Mouse (Mus musculus) hindbrain, embryonic 12.5 days (tissue): ENCODE measurements around the gene Gm17268. TPM values are rescaled to one million over a fixed set of nuclear protein-coding genes. Genes with fewer than 3 reads are reported as not detected.

ENCODE experiments used
- ATAC-seq: fragments of 200-750 bp; cut with Nextera tagmentation; 2 replicates; pipeline ENCODE4 v1.8.0; 2017; ENCODE audit warnings: moderate TSS enrichment; ENCODE audit not compliant: low FRiP score
- H3K27ac ChIP-seq: fragments of 300-500 bp; sonication (generic); 2 replicates; pipeline ENCODE4 v1.5.1; 2016; ENCODE audit warnings: mild to moderate bottlenecking
- H3K27me3 ChIP-seq: fragments of 300-500 bp; sonication (generic); 2 replicates; pipeline ENCODE4 v1.6.1; 2016; ENCODE audit warnings: mild to moderate bottlenecking
- H3K36me3 ChIP-seq: fragments of 300-500 bp; sonication (generic); 2 replicates; pipeline ENCODE4 v1.6.1; 2016; ENCODE audit warnings: mild to moderate bottlenecking
- H3K4me1 ChIP-seq: fragments of 300-500 bp; sonication (generic); 2 replicates; pipeline ENCODE4 v1.6.1; 2016
- H3K4me2 ChIP-seq: fragments of 300-500 bp; sonication (generic); replicated peaks from 2 replicates; pipeline ENCODE4 v1.6.1; 2016; ENCODE audit warnings: mild to moderate bottlenecking
- H3K4me3 ChIP-seq: fragments of 300-500 bp; sonication (generic); 2 replicates; pipeline ENCODE4 v1.5.1; 2016; ENCODE audit warnings: mild to moderate bottlenecking
- H3K9ac ChIP-seq: fragments of 300-500 bp; sonication (generic); 2 replicates; pipeline ENCODE4 v1.6.1; 2016; ENCODE audit warnings: mild to moderate bottlenecking, moderate library complexity
- H3K9me3 ChIP-seq: fragments of 300-500 bp; sonication (generic); replicated peaks from 2 replicates; pipeline ENCODE4 v1.6.1; 2016; ENCODE audit warnings: mild to moderate bottlenecking
- WGBS: fragments of 180-500 bp; shearing (Covaris S2); methylation state at CpG from one replicate; pipeline ENCODE4 v1.1.7; 2016; 5-methylcytosine and 5-hydroxymethylcytosine counted together
- polyA plus RNA-seq: library from polyadenylated mRNA; unstranded; fragments of >200 nt; fragmentation: Nextera tagmentation; extraction: Ambion mirVana; gene quantifications from 2 replicates; pipeline ENCODE4 v1.2.1, GENCODE M21; 2016

Gene Gm17268
- polyA plus RNA-seq, 1 experiment from 2014 or later: not detected

DNA sequence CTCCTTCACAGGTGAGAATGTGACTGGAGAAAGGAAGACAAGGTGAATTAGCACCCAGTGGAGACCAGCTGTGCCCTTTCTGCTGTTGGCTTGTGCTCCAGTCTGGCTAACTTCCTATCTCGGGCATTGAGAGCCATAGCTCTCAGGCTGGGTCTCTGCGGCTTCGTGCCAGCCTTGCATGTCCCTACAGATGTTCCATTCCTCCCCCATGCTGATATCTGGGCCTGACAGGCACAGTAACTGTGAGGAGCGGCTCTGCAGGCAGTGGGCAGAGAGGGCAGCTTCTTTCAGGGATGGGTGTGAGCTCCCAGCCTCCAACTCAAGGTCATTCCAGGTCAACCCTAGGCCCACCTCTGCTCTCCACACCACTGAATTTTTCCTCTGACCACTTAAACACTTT, 38.9 kb downstream of the Gm17268 start:
- Histone ChIP-seq H3K9me3 (no peaks in the 10 kb centered on the region), H3K9ac (no peak overlapping the region; the same call in 1 of the 2 replicates), H3K36me3 (no peaks in the 10 kb centered on the region), H3K4me3 (no peak overlapping the region), H3K4me1 (no peaks in the 10 kb centered on the region), H3K27ac (no peak overlapping the region), H3K4me2 (no peak overlapping the region), H3K27me3 (no peaks in the 10 kb centered on the region)
- WGBS: 81% methylated on average over 4 of the region's 4 CpGs
- no peak for ATAC-seq

DNA sequence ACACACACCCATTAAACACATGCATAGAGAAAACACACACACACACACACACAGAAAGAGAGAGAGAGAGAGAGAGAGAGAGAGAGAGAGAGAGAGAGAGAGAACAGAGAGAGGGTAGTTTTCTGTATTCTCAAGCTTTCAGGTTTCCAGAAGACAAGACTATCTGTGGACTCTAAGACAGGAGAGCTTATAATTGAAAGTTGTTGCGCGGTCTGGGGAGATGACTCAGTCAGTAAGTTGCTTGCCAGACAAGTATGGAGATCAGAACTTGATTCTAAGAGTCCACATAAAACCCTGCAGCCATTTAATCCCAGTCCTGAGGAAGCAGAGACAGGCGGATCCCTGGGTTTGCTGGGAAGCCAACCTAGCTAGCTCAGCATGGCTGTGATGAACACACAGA, 39.7 kb downstream of the Gm17268 start:
- no peak overlapping the region for H3K9ac ChIP-seq
- no peaks in the 10 kb centered on the region for H3K27me3 ChIP-seq
- no peak overlapping the region for H3K4me2 ChIP-seq
- no peaks in the 10 kb centered on the region for H3K9me3 ChIP-seq
- no peaks in the 10 kb centered on the region for H3K36me3 ChIP-seq
- no peak overlapping the region for H3K4me3 ChIP-seq
- WGBS: 85% methylated on average over 3 of the region's 3 CpGs
- no peaks in the 10 kb centered on the region for H3K4me1 ChIP-seq
- ATAC-seq: no peak
- H3K27ac ChIP-seq: no peak overlapping the region

DNA sequence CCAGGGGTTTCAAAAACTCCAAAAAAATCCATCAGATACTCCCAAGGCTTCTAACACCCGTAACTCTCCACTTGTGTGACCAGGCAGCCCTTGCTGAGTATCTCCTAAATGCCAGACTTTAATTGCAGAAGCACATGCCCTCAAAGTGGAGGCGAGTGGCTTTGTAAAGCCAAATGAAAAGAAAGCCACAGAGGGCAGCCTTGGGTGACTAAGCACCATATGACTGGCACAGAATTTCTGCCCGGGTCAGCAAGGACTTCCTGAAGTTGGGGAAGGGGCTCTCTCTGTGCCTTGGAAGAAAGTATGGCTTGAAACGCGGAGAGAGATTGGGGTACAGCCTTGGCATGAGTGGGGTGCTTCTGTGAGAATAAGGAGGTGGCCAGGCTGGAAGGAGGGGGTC, 41.3 kb downstream of the Gm17268 start:
- H3K9ac ChIP-seq: no peak overlapping the region

DNA sequence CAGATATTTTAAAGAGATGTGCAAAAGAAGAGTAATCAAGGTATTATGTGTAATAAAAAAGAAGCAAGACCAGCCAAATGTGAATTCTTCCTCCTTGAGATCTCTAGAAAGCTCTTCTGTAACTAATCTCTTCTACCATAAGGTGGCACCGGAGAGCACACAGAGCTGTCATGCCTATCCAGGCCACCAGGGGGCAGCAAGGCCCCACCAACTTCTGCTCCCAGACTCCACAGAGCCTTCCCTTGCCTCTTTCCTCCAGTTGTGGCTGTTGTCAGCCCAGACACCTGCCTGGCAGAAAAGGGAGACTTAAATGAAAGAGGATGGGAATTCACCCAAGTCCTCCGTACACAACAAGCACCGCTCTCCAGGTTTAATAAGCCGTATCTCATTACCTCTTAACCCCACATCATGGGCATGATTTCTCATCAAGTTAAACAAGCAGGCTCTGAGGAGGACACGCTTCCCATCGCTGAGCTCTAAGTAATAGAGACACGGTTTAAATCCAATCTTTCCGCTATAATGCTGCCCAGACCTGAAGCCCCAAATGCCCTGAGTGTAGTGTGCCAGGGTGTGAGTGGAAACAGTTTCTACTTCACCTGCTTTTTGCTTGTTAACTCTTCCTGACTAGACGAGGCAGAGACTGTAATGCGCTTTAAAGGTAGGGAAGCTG, 42.1 kb downstream of the Gm17268 start:
- Histone ChIP-seq H3K27ac (no peak overlapping the region), H3K4me1 (no peaks in the 10 kb centered on the region), H3K4me2 (no peak overlapping the region), H3K4me3 (no peak overlapping the region), H3K36me3 (no peaks in the 10 kb centered on the region), H3K27me3 (no peaks in the 10 kb centered on the region), H3K9me3 (no peaks in the 10 kb centered on the region), H3K9ac (no peak overlapping the region)
- no peak for ATAC-seq
- 74% methylated on average over 10 of the region's 10 CpGs for WGBS

More for the DNA sequence above, 41.3 kb downstream of the Gm17268 start:
- no peaks in the 10 kb centered on the region for H3K9me3 ChIP-seq
- H3K36me3 ChIP-seq: no peaks in the 10 kb centered on the region
- no peak overlapping the region for H3K27ac ChIP-seq
- H3K27me3 ChIP-seq: no peaks in the 10 kb centered on the region
- no peak for ATAC-seq
- no peaks in the 10 kb centered on the region for H3K4me1 ChIP-seq
- H3K4me2 ChIP-seq: no peak overlapping the region
- WGBS: 81% methylated on average over 5 of the region's 5 CpGs
- no peak overlapping the region for H3K4me3 ChIP-seq

DNA sequence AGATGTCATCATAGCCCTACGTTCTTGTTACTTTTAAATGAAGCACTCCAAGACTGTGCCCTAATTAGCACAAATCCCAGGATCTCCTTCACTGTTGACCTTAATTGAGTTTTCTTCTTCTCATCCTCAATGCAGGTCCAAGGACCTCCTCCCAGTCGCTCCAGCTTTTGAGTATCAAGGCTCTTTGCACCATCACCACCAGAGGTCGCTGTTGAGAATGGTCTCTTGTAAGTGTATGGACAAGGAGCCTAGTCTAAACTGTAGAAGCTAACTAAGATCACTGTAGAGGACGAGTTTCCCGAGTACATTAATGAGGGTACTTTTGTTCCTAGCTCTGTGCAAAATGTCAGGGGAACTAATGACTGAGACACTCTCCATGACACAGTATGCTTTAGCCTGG, 55.2 kb downstream of the Gm17268 start:
- 46% methylated on average over 5 of the region's 5 CpGs for WGBS
- no peak overlapping the region for H3K27ac ChIP-seq
- H3K9me3 ChIP-seq: no peaks in the 10 kb centered on the region
- peaks cover 7% of the 10 kb centered on the region for H3K4me1 ChIP-seq
- H3K9ac ChIP-seq: no peak overlapping the region
- no peak overlapping the region for H3K4me3 ChIP-seq
- no peaks in the 10 kb centered on the region for H3K36me3 ChIP-seq
- H3K4me2 ChIP-seq: no peak overlapping the region
- H3K27me3 ChIP-seq: no peaks in the 10 kb centered on the region
- ATAC-seq: no peak

DNA sequence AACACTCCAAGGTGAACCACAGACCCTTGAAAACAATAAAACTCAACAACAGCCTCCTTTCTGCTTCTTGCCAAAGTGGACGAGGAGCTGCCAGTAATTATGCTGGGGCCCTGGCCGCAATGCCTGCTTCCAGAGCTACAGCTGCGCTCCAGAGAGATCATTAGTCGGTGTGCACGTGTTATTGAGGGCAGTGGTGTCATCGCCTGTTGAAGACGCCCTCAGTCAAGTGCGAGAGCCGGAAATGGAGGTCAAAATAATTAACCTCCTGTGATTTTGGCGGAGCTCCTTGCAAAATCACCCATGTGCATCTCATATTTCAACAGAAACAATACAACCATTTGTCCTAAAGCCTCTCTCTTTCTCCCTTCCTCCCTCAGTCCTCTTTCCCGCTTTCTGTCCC, 56.2 kb downstream of the Gm17268 start:
- no peak overlapping the region for H3K4me2 ChIP-seq
- peaks cover 7% of the 10 kb centered on the region for H3K4me1 ChIP-seq
- no peaks in the 10 kb centered on the region for H3K36me3 ChIP-seq
- no peak overlapping the region for H3K9ac ChIP-seq
- H3K9me3 ChIP-seq: no peaks in the 10 kb centered on the region
- no peak overlapping the region for H3K4me3 ChIP-seq
- no peaks in the 10 kb centered on the region for H3K27me3 ChIP-seq
- no peak overlapping the region for H3K27ac ChIP-seq
- no peak for ATAC-seq
- 35% methylated on average over 11 of the region's 11 CpGs for WGBS

Other genes starting within 250 kb of the Gm17268 start
- 0.10 and 0.22 TPM in 2 replicates for gene 5530401A14Rik, start 177.9 kb downstream of the Gm17268 start, polyA plus RNA-seq
- 5.4 and 6.1 TPM in 2 replicates for gene Asic2, start 70.1 kb downstream of the Gm17268 start, polyA plus RNA-seq
- gene Ccl2, start 3.0 kb downstream of the Gm17268 start, polyA plus RNA-seq: 2.0 and 2.4 TPM in 2 replicates
- gene Ccl7, start 7.2 kb upstream of the Gm17268 start, polyA plus RNA-seq: 1.6 and 2.4 TPM in 2 replicates
- gene Ccl11, start 19.3 kb upstream of the Gm17268 start, polyA plus RNA-seq: 0.19 and 0.86 TPM in 2 replicates
- gene Ccl12, start 63.3 kb upstream of the Gm17268 start, polyA plus RNA-seq: 0.85 and 1.3 TPM in 2 replicates
- not detected in 2 replicates for gene Ccl8, start 76.6 kb upstream of the Gm17268 start, polyA plus RNA-seq